Mouse (Mus musculus): Measurements from ENCODE around the gene Pfdn4.

DNA sequence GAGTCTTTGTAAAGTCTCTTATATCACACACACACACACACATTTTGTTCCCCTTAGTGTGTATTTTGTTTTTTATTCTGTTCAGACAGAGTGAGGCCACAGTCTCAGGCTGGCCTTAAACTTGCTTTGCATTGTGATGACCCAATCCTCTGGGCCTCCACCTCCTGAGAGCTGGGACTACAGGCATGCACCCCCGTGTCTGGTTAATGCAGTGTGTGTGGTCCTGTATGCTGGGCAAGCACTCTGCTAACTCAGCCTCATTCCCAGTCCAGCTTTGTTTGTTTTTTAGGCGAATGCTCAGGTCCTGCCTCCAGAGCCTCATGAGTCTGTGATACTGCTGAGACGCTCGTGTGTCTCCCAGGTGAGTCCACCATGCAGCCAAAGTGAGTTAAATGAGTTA lies 51.8 kb downstream of the Pfdn4 start:
- no peak for TF ChIP-seq CTCF (IDR thresholded peaks at IDR 0.05; ENCODE audit: borderline replicate concordance, insufficient read depth, low read length)
- TF ChIP-seq POLR2A (IDR thresholded peaks at IDR 0.05; ENCODE audit: low read depth, low read length) = no peak

Measured in embryonic fibroblast, embryonic 13.5 days (primary cell).